Mouse (Mus musculus): Measurements from ENCODE around the gene Brk1. TPM values are rescaled to one million over a fixed set of nuclear protein-coding genes. Genes with fewer than 3 reads are reported as not detected.

Gene Brk1
- total RNA-seq (2023) = 123 TPM in 2 replicates

GRCm38 (mm10) chr6:113604432-113605223, at the start of gene Brk1:
TSS of gene Brk1 (plus strand) at chr6:113604772.

DNA sequence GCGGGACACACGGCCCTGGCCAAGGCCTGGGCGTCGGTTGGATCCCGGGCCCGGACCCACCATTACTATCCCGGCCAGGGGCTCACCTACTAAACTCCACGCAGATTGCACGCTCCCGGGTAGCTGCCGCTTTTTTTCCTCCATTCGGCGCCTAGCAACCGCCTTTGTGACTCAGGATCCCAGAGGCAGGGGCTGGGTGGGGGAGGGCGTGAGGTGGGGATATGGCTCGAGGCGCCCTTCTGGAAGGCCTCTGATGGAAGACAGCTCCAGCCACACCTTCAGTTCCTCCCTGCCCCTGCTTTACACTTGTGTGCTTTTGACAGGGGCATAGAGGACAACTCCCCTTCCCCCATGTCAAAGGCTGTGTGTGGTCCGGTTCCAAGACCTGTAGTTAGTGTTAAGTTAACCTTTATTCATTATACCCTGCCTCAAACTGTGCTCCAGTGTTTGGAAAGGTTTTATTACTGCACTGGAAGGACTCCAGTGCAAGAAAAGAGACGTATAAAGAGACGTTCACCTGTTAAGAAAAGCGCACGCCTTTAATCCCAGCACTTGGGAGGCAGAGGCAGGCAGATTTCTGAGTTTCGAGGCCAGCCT, 3.9 kb upstream of the Brk1 start, which contains the start of gene Fancd2os:
Gene Fancd2os, minus strand, starts transcription at position 173 of the 597 bp plus-strand sequence.

GRCm38 (mm10) chr6:113623941-113624751, 19.6 kb downstream of the Brk1 start, which contains the start of gene Vhl:
TSS of gene Vhl (plus strand) at chr6:113623959.

DNA sequence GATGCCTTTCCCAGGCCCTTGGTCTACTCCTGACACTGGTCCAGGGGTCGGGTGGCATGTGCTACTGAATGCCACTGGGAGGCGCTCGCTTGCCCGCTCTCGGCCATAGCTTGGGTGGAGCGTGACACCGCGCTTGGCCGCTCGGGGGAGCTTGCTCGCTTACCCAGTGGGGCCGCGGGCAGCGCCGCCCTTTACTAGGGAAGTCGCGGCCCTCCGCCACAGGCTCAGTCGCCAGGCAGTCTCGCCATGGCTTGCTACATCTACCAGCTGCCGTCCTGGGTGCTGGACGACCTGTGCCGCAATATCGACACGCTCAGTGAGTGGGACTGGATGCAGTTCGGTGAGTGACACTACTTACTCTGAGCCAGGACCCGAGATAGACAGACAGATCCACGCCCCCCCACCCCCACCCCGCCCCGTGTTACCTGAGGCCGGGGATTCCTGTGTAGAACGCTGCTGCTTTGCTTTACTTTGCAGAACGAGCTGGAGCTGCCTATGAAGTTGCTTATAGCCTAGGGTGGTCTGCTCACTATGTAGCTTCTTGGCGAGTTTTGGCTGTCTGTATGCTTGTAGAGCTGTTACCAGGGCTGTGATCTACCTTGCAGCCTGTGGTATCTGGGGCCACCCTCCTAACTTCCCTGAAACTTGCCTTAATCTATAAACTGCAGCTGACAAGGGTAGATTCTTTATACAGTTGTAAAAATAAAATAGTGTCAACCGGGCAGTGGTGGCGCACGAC, 33.9 kb downstream of the Brk1 start, which contains the start of gene Irak2:
Gene Irak2, plus strand, starts transcription at position 166 of the 739 bp plus-strand sequence.

Other genes starting within 250 kb of the Brk1 start
- gene Tada3, start 226.9 kb upstream of the Brk1 start, total RNA-seq (2023) = 21.5 and 31.0 TPM in 2 replicates
- gene Arpc4, start 226.7 kb upstream of the Brk1 start, total RNA-seq (2023) = 502 and 519 TPM in 2 replicates
- 34.0 and 50.2 TPM in 2 replicates for gene Ttll3, start 215.5 kb upstream of the Brk1 start, total RNA-seq (2023)
- gene Rpusd3, start 185.4 kb upstream of the Brk1 start, total RNA-seq (2023) = 0.60 and 0.68 TPM in 2 replicates
- gene Cidec, start 169.0 kb upstream of the Brk1 start, total RNA-seq (2023) = not detected in 2 replicates
- 8.3 and 8.5 TPM in 2 replicates for gene Jagn1, start 162.2 kb upstream of the Brk1 start, total RNA-seq (2023)
- gene Il17re, start 146.3 kb upstream of the Brk1 start, total RNA-seq (2023) = 0.20 TPM in 1 of 2 replicates, not detected in the other
- not detected in 2 replicates for gene Il17rc, start 133.3 kb upstream of the Brk1 start, total RNA-seq (2023)
- 1.9 and 3.9 TPM in 2 replicates for gene Creld1, start 121.5 kb upstream of the Brk1 start, total RNA-seq (2023)
- gene Prrt3, start 102.8 kb upstream of the Brk1 start, total RNA-seq (2023) = not detected in 2 replicates
- gene Emc3, start 73.1 kb upstream of the Brk1 start, total RNA-seq (2023) = 54.7 and 58.4 TPM in 2 replicates
- 14.4 and 15.2 TPM in 2 replicates for gene Fancd2, start 73.1 kb upstream of the Brk1 start, total RNA-seq (2023)
- not detected in 2 replicates for gene Fancd2os, start 4.1 kb upstream of the Brk1 start, total RNA-seq (2023)
- 32.6 and 40.9 TPM in 2 replicates for gene Vhl, start 19.2 kb downstream of the Brk1 start, total RNA-seq (2023)
- gene Irak2, start 33.7 kb downstream of the Brk1 start, total RNA-seq (2023) = 174 and 268 TPM in 2 replicates
- 126 and 165 TPM in 2 replicates for gene Tatdn2, start 92.3 kb downstream of the Brk1 start, total RNA-seq (2023)
- not detected in 2 replicates for gene Ghrl, start 115.1 kb downstream of the Brk1 start, total RNA-seq (2023)
- 74.6 and 75.0 TPM in 2 replicates for gene Sec13, start 136.0 kb downstream of the Brk1 start, total RNA-seq (2023)